Mouse (Mus musculus) myocyte (in vitro differentiated cells): ENCODE measurements around the gene Kndc1. TPM values are rescaled to one million over a fixed set of nuclear protein-coding genes. Genes with fewer than 3 reads are reported as not detected.
A peak's percentile ranks its signal among the peaks of the same experiment; 100 is the strongest.

Source experiments
- H3K27me3 ChIP-seq: one replicate; pipeline ENCODE4 v1.6.1; 2011; ENCODE audit not compliant: control insufficient read depth, insufficient read depth, insufficient read length
- H3K36me3 ChIP-seq: one replicate; pipeline ENCODE4 v1.6.1; 2011; ENCODE audit not compliant: control insufficient read depth, insufficient read depth
- H3K4me2 ChIP-seq: one replicate; pipeline ENCODE4 v1.6.1; 2011; ENCODE audit warnings: low read depth, control low read depth
- H3K4me3 ChIP-seq: one replicate; pipeline ENCODE4 v1.5.1; 2011; ENCODE audit warnings: mild to moderate bottlenecking, control low read depth, moderate library complexity
- H3K79me2 ChIP-seq: one replicate; pipeline ENCODE4 v1.6.1; 2011; ENCODE audit not compliant: control insufficient read depth, insufficient read depth
- H3ac ChIP-seq: one replicate; pipeline ENCODE4 v1.6.1; 2011; ENCODE audit not compliant: control insufficient read depth, insufficient read length
- CEBPB ChIP-seq: IDR thresholded peaks from 2 replicates; pipeline ENCODE4 v1.6.1; 2011; ENCODE audit warnings: mild to moderate bottlenecking, moderate library complexity; ENCODE audit not compliant: poor library complexity, insufficient read depth, severe bottlenecking
- E2F4 ChIP-seq: IDR thresholded peaks from one replicate; pipeline ENCODE4 v1.6.1; 2011; ENCODE audit warnings: mild to moderate bottlenecking, control low read depth, moderate library complexity; ENCODE audit not compliant: insufficient read depth
- MAX ChIP-seq: IDR thresholded peaks from one replicate; pipeline ENCODE4 v1.6.1; 2011; ENCODE audit warnings: low read depth, mild to moderate bottlenecking, control low read depth
- MYOD1 ChIP-seq, 3 experiments: IDR thresholded peaks; one replicate each; pipeline ENCODE4 v1.6.1; 2011; ENCODE audit warnings: control low read depth in 2 of 3, low read depth in 2 of 3, mild to moderate bottlenecking in 2 of 3, moderate library complexity in 1 of 3; ENCODE audit not compliant: insufficient read length in 2 of 3, control insufficient read depth in 1 of 3
- MYOG ChIP-seq, 3 experiments: IDR thresholded peaks; one replicate each; pipeline ENCODE4 v1.6.1; 2011; ENCODE audit warnings: control low read depth in 2 of 3, low read depth in 2 of 3, mild to moderate bottlenecking in 2 of 3; ENCODE audit not compliant: insufficient read length in 2 of 3, control insufficient read depth in 1 of 3, insufficient read depth in 1 of 3
- POLR2A ChIP-seq: IDR thresholded peaks from one replicate; pipeline ENCODE4 v1.6.1; 2011; ENCODE audit warnings: low read depth, mild to moderate bottlenecking, control low read depth, moderate library complexity; ENCODE audit not compliant: insufficient read length
- POLR2AphosphoS2 ChIP-seq: IDR thresholded peaks from one replicate; pipeline ENCODE4 v1.6.1; 2011; ENCODE audit warnings: low read depth, control low read depth; ENCODE audit not compliant: insufficient read length
- REST ChIP-seq: IDR thresholded peaks from one replicate; pipeline ENCODE4 v1.6.1; 2011; ENCODE audit warnings: mild to moderate bottlenecking, control low read depth, moderate library complexity; ENCODE audit not compliant: insufficient read depth, insufficient read length
- SRF ChIP-seq: IDR thresholded peaks from one replicate; pipeline ENCODE4 v1.6.1; 2011; ENCODE audit warnings: low read depth; ENCODE audit not compliant: control insufficient read depth, insufficient read length
- TCF12 ChIP-seq: IDR thresholded peaks from one replicate; pipeline ENCODE4 v1.6.1; 2011; ENCODE audit warnings: mild to moderate bottlenecking, control low read depth; ENCODE audit not compliant: poor library complexity, insufficient read depth, severe bottlenecking
- TCF3 ChIP-seq: IDR thresholded peaks from one replicate; pipeline ENCODE4 v1.6.1; 2011; ENCODE audit warnings: low read depth, control low read depth; ENCODE audit not compliant: insufficient read length
- USF1 ChIP-seq: IDR thresholded peaks from one replicate; pipeline ENCODE4 v1.6.1; 2011; ENCODE audit warnings: low read depth, mild to moderate bottlenecking, control low read depth, moderate library complexity
- polyA plus RNA-seq: library from polyadenylated mRNA; unstranded; fragments of >200 nt; fragmentation: generic; extraction: Trizol; gene quantifications from one replicate; pipeline ENCODE4 v1.2.1, GENCODE M21; 2012; ENCODE audit warnings: missing spikeins

Gene Kndc1
- polyA plus RNA-seq, 1 experiment, result 0.01 TPM

GRCm38 (mm10) chr7:139936705-139937104 is 42.2 kb downstream of the Kndc1 start:
- Histone ChIP-seq H3K27me3 (no peaks in the 10 kb centered on the region), H3K4me3 (no peak overlapping the region), H3K79me2 (no peaks in the 10 kb centered on the region), H3K36me3 (no peaks in the 10 kb centered on the region), H3ac (no peak overlapping the region), H3K4me2 (no peak overlapping the region)
- TF ChIP-seq TCF12, result no peak
- TF ChIP-seq MAX, result no peak
- no peak for TF ChIP-seq MYOG (IDR thresholded peaks at IDR 0.05; ENCODE audit: control insufficient read depth in 1 of 3, insufficient read depth in 1 of 3, insufficient read length in 2 of 3, low read depth in 2 of 3)
- TF ChIP-seq POLR2A, result no peak
- no peak for TF ChIP-seq MYOD1 (IDR thresholded peaks at IDR 0.05; ENCODE audit: control insufficient read depth in 1 of 3, insufficient read length in 2 of 3, low read depth in 2 of 3)
- no peak for TF ChIP-seq REST
- no peak for TF ChIP-seq E2F4
- no peak for TF ChIP-seq SRF
- TF ChIP-seq TCF3, result no peak
- no peak for TF ChIP-seq CEBPB
- no peak for TF ChIP-seq USF1
- TF ChIP-seq POLR2AphosphoS2, result no peak

DNA sequence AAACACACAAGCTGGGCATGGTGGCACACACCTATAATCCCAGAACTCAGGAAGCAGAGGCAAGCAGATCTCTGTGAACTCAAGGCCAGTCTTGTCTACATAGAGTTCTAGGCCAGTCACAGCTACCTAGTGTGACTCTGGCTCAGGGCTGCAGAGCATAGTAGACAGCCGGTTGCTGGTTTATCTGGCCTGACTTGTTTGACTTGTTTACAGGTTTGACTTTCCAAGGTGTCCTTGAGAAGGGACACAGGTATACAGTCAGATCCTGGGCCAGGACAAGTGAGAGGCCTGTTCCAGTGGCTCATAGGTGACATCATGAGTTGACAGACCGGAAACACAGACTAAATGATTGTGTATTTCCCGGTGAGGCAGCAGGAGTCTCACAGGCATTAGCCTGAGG is 42.6 kb downstream of the Kndc1 start:
- no peak for TF ChIP-seq TCF3
- no peak for TF ChIP-seq CEBPB
- no peak for TF ChIP-seq REST
- TF ChIP-seq MAX, result no peak
- TF ChIP-seq POLR2A, result no peak
- TF ChIP-seq E2F4, result no peak
- no peak for TF ChIP-seq POLR2AphosphoS2
- TF ChIP-seq SRF, result no peak
- TF ChIP-seq MYOG (IDR thresholded peaks at IDR 0.05; ENCODE audit: control insufficient read depth in 1 of 3, insufficient read depth in 1 of 3, insufficient read length in 2 of 3, low read depth in 2 of 3), result no peak
- no peak for TF ChIP-seq USF1
- TF ChIP-seq MYOD1 (IDR thresholded peaks at IDR 0.05; ENCODE audit: control insufficient read depth in 1 of 3, insufficient read length in 2 of 3, low read depth in 2 of 3), result no peak
- no peak for TF ChIP-seq TCF12
- Histone ChIP-seq H3K4me2 (no peak overlapping the region), H3K27me3 (no peaks in the 10 kb centered on the region), H3K36me3 (no peaks in the 10 kb centered on the region), H3K4me3 (no peak overlapping the region), H3K79me2 (no peaks in the 10 kb centered on the region), H3ac (no peak overlapping the region)

GRCm38 (mm10) chr7:139937810-139938209 is 43.3 kb downstream of the Kndc1 start:
- TF ChIP-seq TCF12, result no peak
- no peak for TF ChIP-seq USF1
- TF ChIP-seq TCF3, result no peak
- no peak for TF ChIP-seq MAX
- TF ChIP-seq REST, result no peak
- no peak for TF ChIP-seq POLR2AphosphoS2
- no peak for TF ChIP-seq MYOG (IDR thresholded peaks at IDR 0.05; ENCODE audit: control insufficient read depth in 1 of 3, insufficient read depth in 1 of 3, insufficient read length in 2 of 3, low read depth in 2 of 3)
- TF ChIP-seq MYOD1 (IDR thresholded peaks at IDR 0.05; ENCODE audit: control insufficient read depth in 1 of 3, insufficient read length in 2 of 3, low read depth in 2 of 3), result no peak
- no peak for TF ChIP-seq CEBPB
- no peak for TF ChIP-seq POLR2A
- no peak overlapping the region for H3K4me2 ChIP-seq
- H3K27me3 ChIP-seq, result no peaks in the 10 kb centered on the region
- no peak overlapping the region for H3K4me3 ChIP-seq
- no peaks in the 10 kb centered on the region for H3K36me3 ChIP-seq
- no peaks in the 10 kb centered on the region for H3K79me2 ChIP-seq
- no peak overlapping the region for H3ac ChIP-seq

GRCm38 (mm10) chr7:139940476-139941209 is 46.1 kb downstream of the Kndc1 start:
- Histone ChIP-seq H3ac (no peak overlapping the region), H3K4me3 (no peak overlapping the region), H3K4me2 (peak overlapping the region; percentile 38), H3K36me3 (no peaks in the 10 kb centered on the region), H3K27me3 (no peaks in the 10 kb centered on the region), H3K79me2 (no peaks in the 10 kb centered on the region)
- TF ChIP-seq USF1 (no peak), TCF3 (peak; percentile 37), TCF12 (peak; percentile 49), MYOG (IDR thresholded peaks at IDR 0.05; ENCODE audit: control insufficient read depth in 1 of 3, insufficient read depth in 1 of 3, insufficient read length in 2 of 3, low read depth in 2 of 3) (peak in 2 of 3 experiments; percentile 81 to 86), POLR2AphosphoS2 (no peak), MYOD1 (IDR thresholded peaks at IDR 0.05; ENCODE audit: control insufficient read depth in 1 of 3, insufficient read length in 2 of 3, low read depth in 2 of 3) (peak; percentile 10 to 96 (median 93))
